Mouse (Mus musculus) heart, embryonic 11.5 days (tissue): ENCODE data around the gene Vcan. TPM values are rescaled to one million over a fixed set of nuclear protein-coding genes. Genes with fewer than 3 reads are reported as not detected.

Experiments used
- ATAC-seq: fragments of 200-750 bp; cut with Nextera tagmentation; replicated peaks from 2 replicates; pipeline ENCODE4 v1.8.0; 2017; ENCODE audit warnings: moderate library complexity; ENCODE audit not compliant: insufficient number of reproducible peaks, low FRiP score, low TSS enrichment
- H3K27ac ChIP-seq: fragments of 300-500 bp; sonication (generic); 2 replicates; pipeline ENCODE4 v1.5.1; 2014; ENCODE audit warnings: mild to moderate bottlenecking, low read depth, low read length
- H3K27me3 ChIP-seq: fragments of 300-500 bp; sonication (generic); 2 replicates; pipeline ENCODE4 v1.6.1; 2014; ENCODE audit warnings: mild to moderate bottlenecking, low read length, mixed read lengths; ENCODE audit not compliant: control insufficient read depth, insufficient read depth
- H3K36me3 ChIP-seq: fragments of 300-500 bp; sonication (generic); 2 replicates; pipeline ENCODE4 v1.6.1; 2014; ENCODE audit warnings: mild to moderate bottlenecking, low read length, moderate library complexity, mixed read lengths; ENCODE audit not compliant: control insufficient read depth, insufficient read depth
- H3K4me1 ChIP-seq: fragments of 300-500 bp; sonication (generic); 2 replicates; pipeline ENCODE4 v1.6.1; 2014; ENCODE audit warnings: low read length; ENCODE audit not compliant: control insufficient read depth, insufficient read depth
- H3K4me2 ChIP-seq: fragments of 300-500 bp; sonication (generic); 2 replicates; pipeline ENCODE4 v1.6.1; 2014; ENCODE audit warnings: mild to moderate bottlenecking, moderate library complexity
- H3K4me3 ChIP-seq: fragments of 300-500 bp; sonication (generic); 2 replicates; pipeline ENCODE4 v1.5.1; 2014; ENCODE audit warnings: low read depth, low read length
- H3K9ac ChIP-seq: fragments of 300-500 bp; sonication (generic); 2 replicates; pipeline ENCODE4 v1.6.1; 2014; ENCODE audit warnings: mild to moderate bottlenecking, low read depth, low read length, moderate library complexity
- H3K9me3 ChIP-seq: fragments of 300-500 bp; sonication (generic); replicated peaks from 2 replicates; pipeline ENCODE4 v1.6.1; 2016; ENCODE audit warnings: low read length; ENCODE audit not compliant: control insufficient read depth
- WGBS: fragments of 180-500 bp; shearing (Covaris S2); extraction: QIAGEN DNeasy Blood & Tissue Kit; methylation state at CpG from one replicate; pipeline ENCODE4 v1.1.7; 2014; ENCODE audit not compliant: insufficient replicate concordance; 5-methylcytosine and 5-hydroxymethylcytosine counted together
- polyA plus RNA-seq: library from polyadenylated mRNA; unstranded; fragments of >200 nt; fragmentation: Nextera tagmentation; extraction: Ambion mirVana; gene quantifications from 2 replicates; pipeline ENCODE4 v1.2.1, GENCODE M21; 2014

Vcan gene
- 174 and 183 TPM in 2 replicates for polyA plus RNA-seq

DNA sequence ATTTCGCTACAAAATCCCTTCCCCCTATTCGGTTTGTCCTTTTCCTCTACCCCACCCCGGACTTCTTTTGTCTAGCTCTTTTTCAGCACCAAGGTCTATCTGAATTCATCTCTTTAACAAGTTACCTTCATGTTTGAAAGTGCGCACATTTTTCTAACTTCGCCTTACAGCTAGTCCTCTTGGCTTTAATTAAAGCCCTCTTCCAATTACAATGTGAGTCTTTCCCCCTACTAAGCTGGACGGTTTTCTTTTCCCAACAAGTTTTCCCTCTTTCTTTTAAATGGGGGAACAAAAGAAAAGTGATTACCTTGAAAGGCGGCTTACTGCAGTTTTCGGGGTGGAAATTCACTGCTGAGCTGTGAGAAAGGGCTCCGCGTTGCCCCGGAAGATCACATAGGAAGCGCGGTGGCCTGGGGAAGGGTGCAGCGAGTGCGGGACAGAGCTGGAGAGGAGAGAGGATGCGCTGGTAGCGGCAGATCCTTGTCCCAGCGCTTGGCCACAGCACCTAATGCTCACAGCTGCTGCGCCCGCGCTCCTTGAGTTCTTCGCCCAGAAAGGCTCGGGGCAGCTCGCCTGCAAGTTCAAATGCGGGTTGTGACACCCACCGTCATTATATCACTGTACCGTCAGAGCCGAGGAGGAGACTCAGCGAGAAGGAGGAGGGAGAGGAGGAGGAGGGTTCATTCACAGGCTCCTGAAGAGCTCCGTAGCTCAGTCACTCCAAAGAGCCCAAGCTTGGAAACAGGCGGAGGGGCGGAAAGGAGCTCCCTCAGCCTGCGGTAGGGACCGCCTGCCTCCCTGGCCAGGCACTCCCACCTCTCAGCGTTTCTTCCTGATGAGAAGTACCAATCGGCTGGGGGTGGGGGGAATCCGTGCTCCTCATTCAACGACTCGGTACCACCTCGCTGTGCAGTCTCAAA, at the start of gene Vcan:
Vcan (minus strand) TSS at position 744 of the 920 bp plus-strand sequence.
- Histone ChIP-seq H3K36me3 (no peaks in the 10 kb centered on the region), H3K27me3 (no peaks in the 10 kb centered on the region), H3K9ac (peak within 1 kb of the TSS; percentile 95), H3K4me2 (peak within 1 kb of the TSS; percentile 83), H3K9me3 (no peaks in the 10 kb centered on the region), H3K27ac (peak within 1 kb of the TSS; percentile 92), H3K4me1 (peaks cover 6% of the 10 kb centered on the region; the same call in 1 of the 2 replicates), H3K4me3 (peak within 1 kb of the TSS; percentile 79)
- peak; percentile 56 for ATAC-seq
- WGBS, result under 1% methylated on average over 40 of the region's 40 CpGs

DNA sequence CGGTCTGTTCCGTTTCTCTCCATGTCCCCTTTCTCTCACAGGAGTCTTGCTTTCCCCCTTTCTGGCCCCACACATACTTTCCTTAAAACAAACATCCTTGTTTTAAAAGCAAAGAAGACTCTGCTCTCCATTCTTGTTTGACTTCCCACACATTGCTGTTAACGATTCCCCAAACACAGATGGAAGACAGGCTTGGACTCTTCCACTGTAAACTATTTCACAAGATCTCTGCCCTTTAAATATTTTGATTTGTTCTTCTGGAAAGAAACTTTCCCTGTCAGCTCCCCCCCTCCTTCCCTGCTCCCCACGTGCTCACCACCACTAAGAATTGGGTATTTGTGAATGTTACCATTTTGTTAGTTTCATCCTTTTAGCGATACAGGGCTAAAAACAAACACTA, 49.2 kb upstream of the Vcan start:
- Histone ChIP-seq H3K4me1 (no peaks in the 10 kb centered on the region), H3K36me3 (no peaks in the 10 kb centered on the region), H3K27me3 (no peaks in the 10 kb centered on the region), H3K4me3 (no peak overlapping the region), H3K4me2 (no peak overlapping the region), H3K27ac (no peak overlapping the region), H3K9me3 (no peaks in the 10 kb centered on the region), H3K9ac (no peak overlapping the region)
- 58% methylated on average over 5 of the region's 5 CpGs for WGBS
- no peak for ATAC-seq

DNA sequence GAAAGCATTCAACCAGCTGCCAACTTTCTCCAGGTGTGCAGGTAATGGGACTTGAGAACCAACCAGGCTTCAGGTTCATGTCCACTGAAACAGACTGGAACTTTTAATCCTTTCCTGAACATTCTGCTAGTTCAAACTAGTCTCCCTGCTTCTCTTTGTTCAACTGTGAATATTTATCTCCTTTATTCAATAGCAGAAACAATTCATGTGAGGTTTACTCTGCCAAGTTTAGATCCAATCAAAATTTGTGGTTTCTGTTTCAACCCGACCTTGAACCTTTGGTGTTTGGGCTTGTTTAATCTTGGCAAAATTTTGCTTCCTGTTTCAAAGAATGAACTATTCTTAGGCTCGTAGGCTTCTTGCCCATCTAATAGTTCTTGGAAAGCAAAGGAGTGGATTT, 40.6 kb upstream of the Vcan start:
- Histone ChIP-seq H3K9me3 (no peaks in the 10 kb centered on the region), H3K4me3 (no peak overlapping the region), H3K4me1 (no peaks in the 10 kb centered on the region), H3K9ac (no peak overlapping the region), H3K36me3 (no peaks in the 10 kb centered on the region), H3K4me2 (no peak overlapping the region), H3K27me3 (no peaks in the 10 kb centered on the region), H3K27ac (no peak overlapping the region)
- WGBS, result 66% methylated on average over 2 of the region's 2 CpGs
- ATAC-seq, result no peak

DNA sequence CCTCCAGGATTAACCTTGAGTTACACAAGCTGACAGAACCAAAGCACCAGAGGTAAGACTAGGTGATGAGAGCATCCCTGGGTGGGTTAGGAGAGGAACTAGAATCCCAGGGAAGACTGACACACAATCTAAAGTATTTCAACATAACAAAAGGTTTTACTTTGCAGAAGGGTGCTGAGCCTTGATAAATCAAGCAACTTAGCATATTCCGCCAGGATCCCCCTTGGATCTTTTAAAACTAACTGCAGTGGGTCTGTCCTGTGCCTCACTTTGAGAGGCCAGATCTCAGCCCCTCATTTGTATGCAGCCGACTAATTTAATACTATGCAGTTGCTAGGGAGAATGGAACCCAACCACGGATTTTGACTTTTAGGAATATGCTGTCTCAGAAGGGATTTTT, 38.0 kb upstream of the Vcan start:
- Histone ChIP-seq H3K27ac (no peak overlapping the region), H3K4me2 (no peak overlapping the region), H3K4me1 (peaks cover 5% of the 10 kb centered on the region), H3K36me3 (no peaks in the 10 kb centered on the region), H3K9ac (no peak overlapping the region), H3K27me3 (no peaks in the 10 kb centered on the region), H3K4me3 (no peak overlapping the region), H3K9me3 (no peaks in the 10 kb centered on the region)
- WGBS, result 57% methylated on average over 3 of the region's 3 CpGs
- no peak for ATAC-seq

DNA sequence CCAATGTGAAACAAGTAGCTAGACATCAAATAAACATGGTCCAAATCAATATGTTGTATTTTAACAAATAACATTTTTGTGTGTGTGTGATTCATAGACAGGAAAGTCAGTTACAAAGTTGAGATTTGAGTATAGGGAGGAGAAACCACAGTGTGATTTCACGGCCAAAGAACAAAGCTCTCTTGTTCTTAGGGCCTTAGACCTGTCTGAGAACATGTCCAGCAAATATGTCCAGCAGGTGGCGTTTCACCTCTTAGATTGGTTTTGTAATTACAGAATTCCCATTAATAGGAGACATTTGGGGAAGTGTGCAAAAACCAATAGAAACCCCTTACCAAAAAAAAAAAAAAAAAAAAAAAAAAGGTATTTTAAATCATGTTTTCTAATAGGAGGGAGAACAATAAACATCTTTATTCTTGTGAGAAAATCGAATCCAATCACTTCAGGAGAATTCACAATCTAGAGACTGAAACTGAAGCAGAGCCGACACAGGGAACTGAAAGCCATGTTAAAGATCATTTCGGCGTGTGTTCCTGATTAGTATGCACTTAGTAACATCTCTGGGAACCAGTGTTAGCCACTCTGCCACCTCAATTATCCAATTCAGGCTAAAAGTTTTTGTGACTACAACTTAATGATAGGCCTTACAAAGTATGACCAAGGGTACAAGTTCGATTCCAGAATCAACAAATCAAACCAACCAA, 37.1 kb upstream of the Vcan start:
- no peaks in the 10 kb centered on the region for H3K36me3 ChIP-seq
- H3K9me3 ChIP-seq, result no peaks in the 10 kb centered on the region
- no peak overlapping the region for H3K27ac ChIP-seq
- H3K27me3 ChIP-seq, result no peaks in the 10 kb centered on the region
- H3K4me3 ChIP-seq, result no peak overlapping the region
- H3K4me2 ChIP-seq, result no peak overlapping the region
- 61% methylated on average over 7 of the region's 7 CpGs for WGBS
- H3K4me1 ChIP-seq, result peaks cover 5% of the 10 kb centered on the region
- H3K9ac ChIP-seq, result no peak overlapping the region
- ATAC-seq, result no peak

DNA sequence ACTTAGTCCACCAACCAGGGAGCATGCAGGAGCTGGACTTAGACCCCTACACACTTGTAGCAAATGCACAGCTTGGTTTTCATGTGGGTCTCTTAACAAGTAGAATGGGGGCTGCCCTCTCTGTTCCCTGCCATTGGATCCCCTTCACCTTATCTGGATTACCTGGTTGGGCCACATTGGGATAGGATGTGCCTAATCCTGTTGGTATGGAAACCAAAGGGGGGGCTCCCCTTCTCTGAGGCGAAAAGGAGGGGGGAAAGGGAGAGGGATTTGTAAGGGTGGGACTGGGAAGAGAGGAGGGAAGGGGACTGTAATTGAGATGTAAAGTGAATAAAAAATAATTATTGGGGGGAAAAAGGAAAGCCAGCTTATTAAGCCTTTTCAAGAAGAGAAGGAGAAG, 35.5 kb upstream of the Vcan start:
- Histone ChIP-seq H3K4me3 (no peak overlapping the region), H3K36me3 (no peaks in the 10 kb centered on the region), H3K4me1 (peaks cover 5% of the 10 kb centered on the region), H3K4me2 (no peak overlapping the region), H3K27ac (no peak overlapping the region), H3K9ac (no peak overlapping the region), H3K27me3 (no peaks in the 10 kb centered on the region), H3K9me3 (no peaks in the 10 kb centered on the region)
- ATAC-seq, result no peak
- 50% methylated on average over 1 of the region's 1 CpGs for WGBS

DNA sequence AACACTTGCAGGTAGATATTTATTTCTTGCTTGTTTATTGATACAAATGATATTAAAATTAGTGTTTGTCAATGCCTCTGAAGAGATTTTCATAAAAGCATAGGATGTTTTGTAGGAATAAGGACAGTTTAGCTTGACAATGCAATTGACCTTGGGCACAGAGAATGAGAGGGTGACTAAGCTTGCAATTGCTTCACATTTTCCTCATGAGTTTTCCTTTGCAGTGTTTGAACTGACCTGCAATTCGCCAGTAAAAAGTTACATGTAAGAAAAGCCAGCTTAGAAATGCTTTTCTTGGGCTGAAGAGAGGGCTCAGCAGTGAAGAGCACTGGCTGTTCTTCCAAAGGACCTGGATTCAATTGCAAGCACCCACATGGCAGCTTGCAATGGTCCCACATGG, 34.8 kb upstream of the Vcan start:
- Histone ChIP-seq H3K27ac (no peak overlapping the region), H3K4me3 (no peak overlapping the region), H3K9ac (no peak overlapping the region), H3K9me3 (no peaks in the 10 kb centered on the region), H3K36me3 (no peaks in the 10 kb centered on the region), H3K4me2 (no peak overlapping the region), H3K27me3 (no peaks in the 10 kb centered on the region), H3K4me1 (peaks cover 5% of the 10 kb centered on the region)
- 80% methylated on average over 1 of the region's 1 CpGs for WGBS
- ATAC-seq, result no peak

DNA sequence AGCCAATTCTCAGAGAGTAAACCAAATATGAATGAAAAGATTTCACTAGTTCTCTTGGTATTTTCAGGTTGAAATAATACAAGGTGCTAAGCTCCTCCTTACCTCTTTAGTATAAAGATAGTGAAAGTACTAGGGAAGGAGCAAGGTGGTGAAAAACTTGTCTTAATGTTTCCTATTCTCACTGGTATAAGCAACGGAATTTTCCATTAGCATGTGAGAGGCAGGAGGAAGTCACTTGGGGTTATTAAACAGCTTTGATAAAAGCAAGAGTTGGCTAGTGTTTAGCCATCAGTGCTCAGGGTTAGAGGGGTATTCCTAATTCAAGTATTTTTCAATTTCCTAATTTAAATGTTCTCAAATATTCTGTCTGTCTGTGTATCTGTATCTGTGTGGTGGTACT, 24.2 kb upstream of the Vcan start:
- Histone ChIP-seq H3K9me3 (no peaks in the 10 kb centered on the region), H3K36me3 (no peaks in the 10 kb centered on the region), H3K9ac (no peak overlapping the region), H3K27me3 (no peaks in the 10 kb centered on the region), H3K4me1 (no peaks in the 10 kb centered on the region), H3K4me3 (no peak overlapping the region), H3K27ac (no peak overlapping the region), H3K4me2 (no peak overlapping the region)
- 51% methylated on average over 1 of the region's 1 CpGs for WGBS
- ATAC-seq, result no peak
